Mouse (Mus musculus) granulocyte monocyte progenitor cell, adult 5-6 weeks (primary cell): ENCODE results near the gene Cant1. TPM values are rescaled to one million over a fixed set of nuclear protein-coding genes. Genes with fewer than 3 reads are reported as not detected.

ENCODE experiments used
- ATAC-seq: replicated peaks from 2 replicates; pipeline ENCODE4 v1.8.0; 2016; ENCODE audit warnings: mild to moderate bottlenecking, moderate TSS enrichment, inconsistent platforms; ENCODE audit not compliant: poor library complexity, severe bottlenecking
- total RNA-seq, 2 experiments: library from RNA; stranded (forward) in 1 of 2; stranded (reverse) in 1 of 2; fragments of 200-712, 200-1000 nt in 1 of 2; fragments of >200 nt in 1 of 2; fragmentation: Nextera tagmentation in 1 of 2; gene quantifications; 2 replicates each; pipeline ENCODE4 v1.2.3; 2014 to 2017

Cant1 gene
- total RNA-seq, 2 experiments from 2014 or later = 18.6 to 34.6 TPM

DNA sequence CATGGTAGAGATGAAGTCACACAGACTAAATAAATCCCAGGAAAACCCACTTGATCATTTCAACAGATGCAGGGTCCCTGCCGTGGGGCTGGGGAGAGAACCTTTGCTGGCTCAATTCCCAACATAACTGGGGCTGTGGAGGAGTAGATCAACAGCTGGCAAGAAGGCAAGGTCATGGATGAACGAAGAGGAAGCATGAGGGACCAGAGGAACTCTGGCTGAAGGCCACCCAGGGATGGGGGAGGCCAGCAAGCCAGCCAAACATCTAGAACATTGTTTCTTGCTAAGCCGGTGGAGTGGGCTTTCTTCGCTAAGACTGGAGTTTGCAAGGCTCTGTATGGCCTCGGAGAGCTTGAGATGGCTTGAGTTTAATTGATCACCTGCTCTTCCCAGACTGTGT lies 43.0 kb downstream of the Cant1 start:
- no peak for ATAC-seq

DNA sequence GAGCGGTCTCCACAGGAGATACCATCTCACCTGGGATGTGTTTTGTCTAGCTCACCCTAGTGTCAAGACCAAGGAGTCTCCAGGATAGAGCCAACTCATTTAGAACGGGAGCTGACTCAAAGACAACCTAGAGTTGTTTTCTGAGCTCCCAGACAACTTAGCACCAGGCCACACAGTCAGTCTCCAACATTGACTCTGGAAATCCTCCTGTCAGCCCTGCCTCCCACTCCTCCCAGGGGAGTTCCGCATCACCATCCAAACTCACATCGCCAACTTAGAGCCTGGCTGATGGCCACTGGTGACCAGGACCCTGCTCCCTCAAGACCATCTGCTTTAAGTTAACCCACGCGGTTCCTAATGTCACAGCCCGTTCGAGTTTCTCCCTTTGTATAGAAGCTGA lies 43.4 kb downstream of the Cant1 start:
- ATAC-seq = no peak

DNA sequence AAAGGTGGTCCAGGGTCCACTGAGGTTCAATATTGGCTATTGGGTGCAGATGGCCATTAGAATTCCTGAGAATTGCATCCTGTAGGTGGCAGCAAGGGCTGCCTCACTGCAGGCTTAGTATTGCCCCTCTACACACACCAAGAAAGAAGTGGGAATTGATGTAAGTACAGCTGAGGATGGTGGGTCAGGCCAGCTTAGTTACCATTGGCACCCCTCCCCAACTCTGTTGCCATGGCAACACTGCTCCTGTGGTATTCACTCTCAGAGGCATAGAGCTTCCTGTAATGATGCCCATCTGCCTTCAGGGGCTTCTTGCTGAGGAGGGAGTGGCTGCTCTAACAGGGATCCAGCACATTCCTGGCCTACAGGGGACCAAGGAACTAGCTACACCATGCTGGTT lies 43.9 kb downstream of the Cant1 start:
- no peak for ATAC-seq

DNA sequence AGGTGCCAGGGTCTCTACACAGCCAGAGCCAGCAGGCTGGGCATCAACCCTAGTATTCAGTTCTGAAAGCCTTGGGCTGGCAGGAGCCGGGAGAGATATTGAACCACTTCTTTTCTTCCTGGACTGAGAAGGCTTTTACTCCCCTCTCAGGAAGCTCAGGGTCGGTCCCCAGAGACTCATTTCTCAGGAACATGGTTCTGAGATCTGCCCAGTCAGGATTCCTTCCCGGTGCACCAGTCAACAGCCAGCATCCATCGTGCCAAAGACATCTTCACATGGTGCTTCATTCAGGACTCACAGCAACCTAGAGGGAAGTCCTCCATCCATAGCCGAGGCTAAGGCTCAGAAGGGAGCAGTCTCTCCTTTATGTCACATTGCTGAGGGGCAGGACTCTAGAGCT lies 44.4 kb downstream of the Cant1 start:
- no peak for ATAC-seq

DNA sequence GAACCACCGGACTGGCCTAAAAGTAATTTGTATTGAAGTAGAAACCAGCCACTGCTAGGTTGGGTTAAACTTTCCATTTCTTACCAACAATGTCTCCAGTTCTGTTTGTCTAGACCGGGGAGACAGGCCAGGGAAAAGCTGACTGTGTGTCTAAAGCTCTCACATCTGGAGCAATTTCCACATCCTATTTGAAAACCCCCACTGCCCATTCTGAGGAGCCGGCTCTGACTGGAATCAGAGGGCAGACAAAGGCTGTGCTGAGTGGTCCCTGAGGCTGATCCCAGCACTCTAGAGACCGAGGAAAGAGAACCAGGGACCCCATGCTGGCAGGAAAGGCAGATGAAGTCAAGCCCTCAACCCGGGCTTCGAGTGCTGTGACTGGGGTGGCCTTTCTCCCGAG lies 46.2 kb downstream of the Cant1 start:
- ATAC-seq = no peak

DNA sequence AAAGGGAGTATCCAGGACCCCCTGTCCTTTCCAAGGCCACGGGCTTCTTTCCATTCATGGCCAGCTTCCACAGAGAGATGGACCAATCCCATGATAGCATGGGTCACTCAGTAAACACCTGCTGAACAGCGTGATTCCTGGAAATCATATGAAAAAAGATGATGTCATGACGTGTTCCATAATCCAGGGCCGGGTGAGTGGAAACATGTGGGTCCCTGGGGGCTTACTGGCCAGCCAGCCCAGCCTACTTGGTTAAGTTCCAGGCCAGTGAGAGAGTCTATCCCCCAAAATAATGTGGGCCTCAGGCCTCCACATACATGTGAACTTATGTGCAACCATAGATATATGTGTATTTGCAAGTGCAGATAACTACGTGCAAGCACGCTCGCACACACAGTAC lies 47.0 kb downstream of the Cant1 start:
- ATAC-seq = no peak

DNA sequence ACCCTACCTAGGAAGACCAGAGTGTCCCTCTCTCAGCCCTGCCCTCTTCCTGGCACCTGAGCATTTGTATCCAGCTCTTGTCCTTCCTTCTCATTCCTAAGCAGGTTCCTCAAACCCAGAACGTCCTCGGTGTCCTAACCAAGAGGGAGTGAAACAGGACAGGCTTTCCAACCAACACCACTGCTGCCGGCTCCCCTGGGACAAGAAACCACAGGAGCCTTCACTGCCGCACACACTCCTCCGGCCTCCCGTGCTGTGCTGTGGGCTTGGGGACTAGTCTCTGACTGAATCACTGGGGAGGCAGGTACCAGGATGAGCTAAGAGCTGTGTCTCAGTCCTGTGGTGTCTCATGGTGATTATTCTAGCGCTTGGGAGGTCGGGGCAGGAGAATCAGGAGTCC lies 49.2 kb downstream of the Cant1 start:
- no peak for ATAC-seq

DNA sequence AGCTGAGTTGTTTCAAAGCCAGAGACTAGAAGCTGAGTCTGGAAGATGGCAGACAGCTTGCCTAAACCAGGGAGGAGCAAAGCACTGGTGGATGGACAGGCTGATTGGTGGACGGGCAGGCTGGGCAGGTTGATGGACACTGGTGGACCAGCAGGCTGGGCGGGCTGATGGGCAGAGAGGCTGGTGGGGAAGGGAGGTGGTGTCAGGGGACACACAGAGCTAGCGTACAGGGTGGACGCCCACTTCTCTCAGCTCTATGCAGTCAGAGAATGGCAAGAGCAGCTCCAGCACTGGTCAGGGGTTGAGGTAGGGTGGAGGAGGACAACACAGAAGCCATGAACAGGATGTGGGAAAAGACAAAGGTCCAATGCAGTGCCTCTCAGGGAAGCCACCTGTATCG lies 49.6 kb downstream of the Cant1 start:
- no peak for ATAC-seq

DNA sequence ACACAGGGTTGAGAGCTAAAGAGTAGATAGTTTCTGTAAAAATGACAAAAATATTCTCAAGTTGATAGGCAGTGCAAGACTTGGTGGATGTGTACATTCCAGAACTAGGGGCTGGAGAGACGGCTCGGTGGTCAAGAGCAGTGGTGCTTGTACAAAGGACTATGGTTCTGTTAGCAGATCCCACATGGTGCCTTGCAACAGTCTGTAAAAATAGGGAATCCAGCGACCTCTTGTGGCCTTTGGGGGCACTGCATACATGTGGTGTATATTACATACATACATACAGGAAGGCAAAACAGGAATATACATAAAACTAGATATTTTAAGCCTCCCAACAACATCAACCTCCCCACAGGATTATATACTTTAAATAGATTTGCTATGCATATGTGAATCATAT lies 50.6 kb downstream of the Cant1 start:
- peak; percentile 42; the same call in 1 of the 2 replicates for ATAC-seq

DNA sequence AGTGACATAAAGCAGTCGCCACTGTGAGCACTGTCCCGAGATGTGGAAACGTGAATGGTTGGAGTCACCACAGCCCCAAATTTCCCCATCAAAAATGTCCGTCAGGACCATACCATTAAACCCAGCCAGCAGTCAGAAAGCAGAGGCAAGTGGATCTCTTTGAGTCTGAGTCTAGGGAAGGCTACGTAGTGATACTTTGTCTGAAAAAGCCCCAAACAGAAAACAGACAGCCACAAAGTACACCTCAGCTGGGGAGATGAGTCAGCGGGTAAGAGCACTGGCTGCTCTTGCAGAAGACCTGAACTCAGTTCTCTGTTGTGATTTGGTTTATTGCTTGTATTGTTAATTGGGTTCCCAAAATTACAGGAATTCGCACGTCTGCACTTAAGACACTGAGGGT lies 52.3 kb downstream of the Cant1 start:
- ATAC-seq = no peak

DNA sequence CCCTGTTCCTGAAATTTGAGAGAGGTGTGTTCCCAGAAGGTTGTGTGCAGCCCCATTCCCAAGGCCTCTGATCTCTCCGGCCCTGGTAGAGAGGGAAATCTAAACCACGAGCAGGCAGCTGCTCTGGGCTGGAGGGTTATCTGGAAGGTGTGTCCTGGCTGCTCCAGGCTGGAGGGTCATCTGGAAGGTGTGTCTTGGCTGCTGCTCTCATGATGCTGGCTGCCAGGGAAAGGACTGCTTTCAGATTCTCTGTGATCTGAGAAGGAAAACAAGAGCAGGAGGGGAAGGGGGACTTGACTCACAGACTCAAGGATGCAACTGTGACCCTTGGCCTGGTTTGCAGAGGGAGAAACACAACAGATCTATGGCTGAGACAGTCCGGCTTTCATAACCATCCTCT lies 52.8 kb downstream of the Cant1 start:
- no peak for ATAC-seq

DNA sequence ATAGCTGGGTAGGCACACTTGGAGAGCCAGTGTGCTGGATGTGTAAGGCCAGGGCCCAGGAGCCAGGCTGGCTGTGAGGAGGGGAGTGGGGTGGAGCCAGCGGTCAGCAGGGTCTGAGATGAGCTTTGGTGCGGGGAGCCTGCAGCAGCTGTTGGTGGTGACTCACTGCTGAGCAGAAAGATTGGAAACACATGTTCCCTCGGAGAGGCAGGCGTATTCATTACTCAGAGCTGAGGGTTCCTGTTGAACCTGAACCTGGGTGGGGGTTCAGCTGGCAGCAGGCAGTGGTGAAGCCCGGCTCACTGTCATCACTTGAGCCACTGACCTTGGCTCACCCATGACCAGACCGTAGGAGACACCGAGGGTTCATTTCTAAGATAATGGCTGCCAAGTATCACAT lies 53.7 kb downstream of the Cant1 start:
- ATAC-seq = no peak

DNA sequence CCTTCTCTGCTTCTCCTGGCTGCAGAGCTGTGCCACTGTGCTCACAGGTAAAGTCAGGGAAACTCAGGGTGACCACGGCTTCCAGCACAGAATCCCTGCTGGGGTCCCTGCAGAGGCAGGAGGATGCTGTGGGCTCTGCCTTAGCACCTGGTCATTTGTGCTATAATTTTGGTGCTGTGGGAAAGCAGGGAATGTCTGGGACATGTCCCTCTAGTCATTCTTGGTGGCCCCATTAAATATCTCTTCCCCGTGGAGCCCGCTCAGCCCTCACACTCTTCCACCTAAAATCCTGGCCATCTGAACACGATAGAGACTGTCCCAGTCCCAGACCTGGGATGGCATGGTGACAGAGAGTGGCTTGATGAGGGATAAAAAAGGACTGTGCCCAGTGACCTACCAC lies 54.9 kb downstream of the Cant1 start:
- no peak for ATAC-seq

DNA sequence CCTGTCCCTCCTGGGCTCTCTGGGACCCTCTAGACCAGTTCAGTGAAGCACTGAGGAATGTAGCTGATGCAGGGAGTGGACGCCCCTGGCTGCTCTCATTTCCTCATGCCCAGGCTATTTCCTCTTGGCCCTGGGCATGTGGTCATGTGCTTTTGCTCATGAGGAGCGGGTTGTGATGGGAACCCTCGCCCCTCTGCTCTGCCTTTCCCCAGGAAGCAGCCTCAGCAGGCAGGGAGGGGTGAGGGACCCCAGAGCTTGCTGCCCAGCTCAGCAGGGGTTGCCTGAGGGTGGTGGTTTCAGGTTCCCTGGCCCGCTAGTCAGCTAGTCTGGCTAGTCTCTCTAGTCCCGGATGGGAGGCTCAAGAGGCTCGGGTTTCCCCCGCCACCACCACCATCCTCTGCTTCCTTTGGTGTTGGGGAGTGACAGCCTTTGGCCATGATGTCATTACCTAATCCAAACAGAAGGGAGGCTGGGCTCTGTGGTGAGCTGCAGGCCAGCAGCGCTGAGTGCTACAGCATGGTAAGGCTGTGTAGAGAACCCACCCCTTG lies 55.8 kb downstream of the Cant1 start:
- peak; percentile 78 for ATAC-seq

DNA sequence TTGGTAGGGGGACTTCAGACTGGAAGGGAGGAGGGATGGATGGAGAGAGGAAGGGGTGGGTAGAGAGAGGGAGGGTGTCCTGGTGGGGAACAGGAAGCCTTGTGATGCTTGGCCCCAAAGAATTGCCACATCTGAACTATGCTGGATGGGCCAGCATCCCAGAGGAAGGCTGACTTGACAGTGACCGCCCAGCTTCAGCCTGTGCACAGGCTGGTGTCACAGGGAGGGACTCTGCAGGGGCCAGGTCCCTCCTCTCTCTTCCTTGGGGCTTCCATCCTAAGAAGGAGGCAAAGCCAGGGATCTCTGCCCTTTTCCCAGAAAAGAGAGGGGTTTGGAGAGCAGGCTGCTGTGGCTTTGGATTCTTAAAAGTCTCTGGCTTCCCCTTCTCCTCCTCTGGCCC lies 56.4 kb downstream of the Cant1 start:
- ATAC-seq = no peak

DNA sequence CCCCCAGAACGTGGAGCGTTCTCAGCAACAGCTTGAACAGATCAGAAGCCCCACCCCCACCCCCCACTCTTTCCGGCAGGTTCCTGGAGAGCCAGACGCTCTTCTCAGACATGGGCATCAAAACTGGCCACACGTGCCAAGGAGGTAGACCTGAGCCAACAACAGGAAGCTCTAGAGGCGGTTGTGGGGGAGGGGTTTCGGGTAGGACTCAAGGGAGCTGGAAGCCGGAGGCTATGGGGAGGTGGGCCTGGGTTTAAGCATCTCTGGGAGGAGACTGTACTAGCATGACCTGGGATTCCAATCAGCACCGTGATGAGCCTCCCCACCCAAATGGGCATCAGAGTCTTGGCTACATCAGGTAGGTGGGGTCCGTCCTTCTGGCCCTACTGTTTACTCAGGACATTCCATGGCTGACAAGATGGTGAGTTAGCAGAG lies 58.0 kb downstream of the Cant1 start:
- no peak for ATAC-seq

DNA sequence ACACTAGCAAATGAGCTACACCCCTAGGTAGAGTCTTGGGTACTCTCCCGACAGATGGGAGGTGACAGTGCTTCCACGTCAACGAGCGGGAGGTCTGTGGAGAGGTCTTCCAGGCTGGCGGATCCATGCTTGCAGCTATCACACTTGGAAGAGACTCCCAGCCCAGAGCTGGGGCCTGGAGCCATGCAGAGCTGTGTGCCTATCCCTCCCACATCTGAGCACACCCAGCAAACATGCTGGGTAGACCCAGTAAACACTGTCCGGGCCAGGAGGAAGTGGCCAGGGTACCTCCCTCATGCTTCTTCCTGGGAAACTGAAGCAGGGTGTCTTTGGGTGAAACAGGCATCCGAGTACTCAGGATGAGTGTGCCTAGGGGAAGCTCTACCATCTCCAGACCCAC lies 58.4 kb downstream of the Cant1 start:
- ATAC-seq = no peak

Other genes starting within 250 kb of the Cant1 start
- 24.9 and 27.7 TPM in 2 replicates for gene Cyth1, start 170.5 kb downstream of the Cant1 start, total RNA-seq (2014; fragmentation: Nextera tagmentation)
- 38.6 and 43.6 TPM in 2 replicates for gene Cyth1, start 170.5 kb downstream of the Cant1 start, total RNA-seq (2017)
- 27.6 and 28.6 TPM in 2 replicates for gene Usp36, start 128.8 kb downstream of the Cant1 start, total RNA-seq (2014; fragmentation: Nextera tagmentation)
- gene Usp36, start 128.8 kb downstream of the Cant1 start, total RNA-seq (2017) = 9.3 and 12.5 TPM in 2 replicates
- gene Cep295nl, start 76.6 kb downstream of the Cant1 start, total RNA-seq (2014; fragmentation: Nextera tagmentation) = not detected in 2 replicates
- gene Cep295nl, start 76.6 kb downstream of the Cant1 start, total RNA-seq (2017) = not detected in 2 replicates
- gene Timp2, start 63.3 kb downstream of the Cant1 start, total RNA-seq (2014; fragmentation: Nextera tagmentation) = 1.8 and 3.5 TPM in 2 replicates
- 2.5 and 12.7 TPM in 2 replicates for gene Timp2, start 63.3 kb downstream of the Cant1 start, total RNA-seq (2017)
- gene Lgals3bp, start 17.0 kb downstream of the Cant1 start, total RNA-seq (2014; fragmentation: Nextera tagmentation) = 85.3 and 107 TPM in 2 replicates
- gene Lgals3bp, start 17.0 kb downstream of the Cant1 start, total RNA-seq (2017) = 36.0 and 44.8 TPM in 2 replicates
- gene C1qtnf1, start 9.1 kb upstream of the Cant1 start, total RNA-seq (2014; fragmentation: Nextera tagmentation) = not detected in 2 replicates
- not detected in 2 replicates for gene C1qtnf1, start 9.1 kb upstream of the Cant1 start, total RNA-seq (2017)
- gene Engase, start 57.7 kb upstream of the Cant1 start, total RNA-seq (2014; fragmentation: Nextera tagmentation) = 2.2 and 4.8 TPM in 2 replicates
- gene Engase, start 57.7 kb upstream of the Cant1 start, total RNA-seq (2017) = 2.4 and 5.7 TPM in 2 replicates